Mouse (Mus musculus) stomach, embryonic 16.5 days (tissue): Measurements from ENCODE around the gene Kif1a. TPM values are rescaled to one million over a fixed set of nuclear protein-coding genes. Genes with fewer than 3 reads are reported as not detected.

Experiments used
- ATAC-seq: fragments of 200-750 bp; cut with Nextera tagmentation; 2 replicates; pipeline ENCODE4 v1.8.0; 2017; ENCODE audit warnings: moderate number of reproducible peaks, moderate TSS enrichment; ENCODE audit not compliant: insufficient read depth, low FRiP score
- H3K27ac ChIP-seq: fragments of 300-500 bp; sonication (generic); 2 replicates; pipeline ENCODE4 v1.5.1; 2014; ENCODE audit warnings: low read length
- H3K27me3 ChIP-seq: fragments of 300-500 bp; sonication (generic); 2 replicates; pipeline ENCODE4 v1.6.1; 2014; ENCODE audit warnings: low read length, control low read depth, mixed read lengths; ENCODE audit not compliant: control insufficient read depth, insufficient read depth
- H3K36me3 ChIP-seq: fragments of 300-500 bp; sonication (generic); 2 replicates; pipeline ENCODE4 v1.6.1; 2014; ENCODE audit warnings: low read length; ENCODE audit not compliant: control insufficient read depth, insufficient read depth
- H3K4me1 ChIP-seq: fragments of 300-500 bp; sonication (generic); 2 replicates; pipeline ENCODE4 v1.6.1; 2014; ENCODE audit warnings: low read length, control low read depth, mixed read lengths; ENCODE audit not compliant: control insufficient read depth, insufficient read depth
- H3K4me2 ChIP-seq: fragments of 300-500 bp; sonication (generic); 2 replicates; pipeline ENCODE4 v1.6.1; 2014; ENCODE audit warnings: low read depth, low read length, mixed read lengths
- H3K4me3 ChIP-seq: fragments of 300-500 bp; sonication (generic); replicated peaks from 2 replicates; pipeline ENCODE4 v1.5.1; 2014; ENCODE audit warnings: mild to moderate bottlenecking, low read length
- H3K9ac ChIP-seq: fragments of 300-500 bp; sonication (generic); 2 replicates; pipeline ENCODE4 v1.6.1; 2014; ENCODE audit warnings: low read length
- H3K9me3 ChIP-seq: fragments of 300-500 bp; sonication (generic); replicated peaks from 2 replicates; pipeline ENCODE4 v1.6.1; 2016; ENCODE audit warnings: low read length, control low read depth; ENCODE audit not compliant: control insufficient read depth
- WGBS: fragments of 180-500 bp; shearing (Covaris S2); extraction: QIAGEN DNeasy Blood & Tissue Kit; methylation state at CpG from one replicate; pipeline ENCODE4 v1.1.7; 2014; 5-methylcytosine and 5-hydroxymethylcytosine counted together
- polyA plus RNA-seq: library from polyadenylated mRNA; unstranded; fragments of >200 nt; fragmentation: Nextera tagmentation; extraction: Ambion mirVana; gene quantifications from 2 replicates; pipeline ENCODE4 v1.2.1, GENCODE M21; 2015

The Kif1a gene
- polyA plus RNA-seq, 1 experiment from 2014 or later, result 10.6 TPM

DNA sequence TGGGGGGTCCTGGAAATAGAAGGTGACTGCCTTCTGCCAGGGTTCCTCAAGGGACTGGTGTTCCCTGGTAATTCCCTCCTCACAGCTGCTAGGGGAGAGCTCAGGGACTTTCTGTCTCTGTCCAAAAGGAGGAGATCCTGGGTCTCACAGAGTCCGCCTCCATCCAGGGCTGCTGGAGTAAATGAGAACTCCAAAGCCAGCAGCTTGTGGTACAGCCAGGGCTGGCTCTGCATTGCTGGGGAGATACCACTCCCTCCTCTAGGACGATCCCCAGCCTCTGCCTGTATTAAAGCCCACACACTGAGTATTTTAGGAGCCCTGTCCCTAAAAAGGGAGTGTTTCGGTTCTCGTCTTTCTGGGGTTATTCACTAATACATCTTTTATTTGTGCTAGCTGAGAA is 81.1 kb downstream of the Kif1a start:
- ATAC-seq, result no peak
- Histone ChIP-seq H3K36me3 (no peaks in the 10 kb centered on the region), H3K4me1 (no peaks in the 10 kb centered on the region), H3K9ac (no peak overlapping the region), H3K27me3 (no peaks in the 10 kb centered on the region), H3K9me3 (no peaks in the 10 kb centered on the region), H3K4me2 (no peak overlapping the region), H3K4me3 (no peak overlapping the region), H3K27ac (no peak overlapping the region)
- 76% methylated on average over 4 of the region's 4 CpGs for WGBS

DNA sequence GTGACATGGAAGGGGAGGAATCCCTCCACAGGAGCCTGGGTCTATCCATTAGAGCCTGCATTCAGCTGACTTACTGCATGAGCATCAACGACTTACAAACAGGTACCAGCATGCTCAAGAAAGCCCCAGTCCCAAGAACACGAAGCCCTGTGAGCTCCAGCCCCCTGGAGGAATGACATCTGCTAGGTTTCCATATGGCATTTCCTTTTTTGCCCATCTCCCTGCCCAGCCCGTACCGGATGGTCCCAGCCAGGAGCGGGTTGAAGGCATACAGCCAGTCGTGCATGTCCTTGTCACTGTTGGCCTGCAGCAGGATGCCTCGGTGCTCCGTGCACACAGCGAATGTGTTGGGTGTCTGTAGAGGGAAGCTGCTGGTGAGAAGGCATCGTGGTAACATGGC is 83.0 kb downstream of the Kif1a start:
- no peak overlapping the region for H3K4me3 ChIP-seq
- H3K9me3 ChIP-seq, result no peaks in the 10 kb centered on the region
- no peak overlapping the region for H3K27ac ChIP-seq
- ATAC-seq, result no peak
- H3K4me2 ChIP-seq, result no peak overlapping the region
- WGBS, result 83% methylated on average over 10 of the region's 10 CpGs
- H3K4me1 ChIP-seq, result no peaks in the 10 kb centered on the region
- H3K9ac ChIP-seq, result no peak overlapping the region
- H3K27me3 ChIP-seq, result no peaks in the 10 kb centered on the region
- no peaks in the 10 kb centered on the region for H3K36me3 ChIP-seq

DNA sequence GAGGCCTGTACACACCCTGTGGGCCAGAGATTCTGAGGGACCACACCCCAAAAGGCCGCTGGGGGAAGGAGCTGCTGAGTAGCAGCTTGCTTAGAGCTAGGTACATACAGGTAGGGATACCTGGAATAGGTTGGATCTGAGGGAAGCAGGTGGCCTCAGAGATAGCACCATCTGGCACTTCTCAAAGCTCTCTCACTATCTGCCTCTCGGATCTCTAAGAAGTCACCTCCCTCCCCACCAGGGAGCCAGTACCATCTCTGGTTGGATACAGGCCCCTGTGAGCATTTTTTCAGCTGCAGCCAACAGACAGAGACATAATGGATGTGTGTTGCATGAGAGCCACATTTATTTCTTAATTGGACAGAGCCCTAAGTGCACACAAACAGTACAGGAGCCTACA is 86.6 kb downstream of the Kif1a start:
- Histone ChIP-seq H3K36me3 (no peaks in the 10 kb centered on the region), H3K27ac (no peak overlapping the region), H3K4me2 (no peak overlapping the region), H3K9ac (no peak overlapping the region), H3K4me3 (no peak overlapping the region), H3K9me3 (no peaks in the 10 kb centered on the region), H3K27me3 (no peaks in the 10 kb centered on the region), H3K4me1 (no peaks in the 10 kb centered on the region)
- WGBS, result 50% methylated on average over 2 of the region's 2 CpGs
- ATAC-seq, result no peak

DNA sequence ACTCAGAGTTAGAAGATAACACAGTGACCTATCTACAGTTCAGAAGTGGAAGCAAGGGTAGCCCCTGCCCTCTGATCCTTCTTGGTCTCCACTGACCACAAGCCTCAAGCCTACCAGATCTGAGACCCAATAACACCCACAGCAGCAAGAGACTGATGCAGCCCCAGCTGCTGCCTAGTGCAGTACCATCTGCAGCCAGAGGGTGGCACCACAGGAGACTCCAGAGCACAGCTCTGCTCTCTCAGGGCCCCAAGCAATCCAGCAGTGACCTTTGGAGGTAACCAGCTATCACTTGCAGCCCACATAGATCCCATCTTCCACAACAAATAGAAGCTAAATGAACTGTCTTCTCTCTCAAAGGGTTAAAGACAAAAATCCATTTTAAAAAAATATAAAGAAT is 87.3 kb downstream of the Kif1a start:
- Histone ChIP-seq H3K4me1 (no peaks in the 10 kb centered on the region), H3K4me3 (no peak overlapping the region), H3K9me3 (no peaks in the 10 kb centered on the region), H3K27me3 (no peaks in the 10 kb centered on the region), H3K9ac (no peak overlapping the region), H3K4me2 (no peak overlapping the region), H3K27ac (no peak overlapping the region), H3K36me3 (no peaks in the 10 kb centered on the region)
- ATAC-seq, result peak; percentile 38; the same call in 1 of the 2 replicates

DNA sequence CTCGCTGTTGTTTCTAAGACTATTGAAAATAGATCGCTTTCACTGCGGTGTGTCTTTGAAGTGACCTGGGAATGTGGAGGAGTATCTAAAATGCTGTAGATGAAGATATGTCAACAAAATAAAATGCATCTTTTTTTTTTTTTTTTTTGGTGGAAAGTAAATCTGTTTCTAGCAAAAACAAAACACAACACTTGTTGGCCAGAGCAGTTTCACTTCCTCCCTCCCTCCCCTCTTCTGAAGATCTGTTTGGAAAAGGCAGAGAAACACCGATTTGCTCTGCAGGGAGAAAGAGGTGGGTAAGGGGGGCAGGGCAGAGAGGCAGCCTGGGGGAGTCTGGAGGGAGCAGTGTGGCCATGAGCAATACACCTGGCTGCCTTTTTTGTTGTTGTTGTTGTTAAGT is 88.4 kb downstream of the Kif1a start:
- Histone ChIP-seq H3K4me2 (no peak overlapping the region), H3K9me3 (no peaks in the 10 kb centered on the region), H3K4me3 (no peak overlapping the region), H3K9ac (no peak overlapping the region), H3K36me3 (no peaks in the 10 kb centered on the region), H3K27me3 (no peaks in the 10 kb centered on the region), H3K27ac (no peak overlapping the region), H3K4me1 (no peaks in the 10 kb centered on the region)
- WGBS, result 73% methylated on average over 4 of the region's 4 CpGs
- no peak for ATAC-seq

DNA sequence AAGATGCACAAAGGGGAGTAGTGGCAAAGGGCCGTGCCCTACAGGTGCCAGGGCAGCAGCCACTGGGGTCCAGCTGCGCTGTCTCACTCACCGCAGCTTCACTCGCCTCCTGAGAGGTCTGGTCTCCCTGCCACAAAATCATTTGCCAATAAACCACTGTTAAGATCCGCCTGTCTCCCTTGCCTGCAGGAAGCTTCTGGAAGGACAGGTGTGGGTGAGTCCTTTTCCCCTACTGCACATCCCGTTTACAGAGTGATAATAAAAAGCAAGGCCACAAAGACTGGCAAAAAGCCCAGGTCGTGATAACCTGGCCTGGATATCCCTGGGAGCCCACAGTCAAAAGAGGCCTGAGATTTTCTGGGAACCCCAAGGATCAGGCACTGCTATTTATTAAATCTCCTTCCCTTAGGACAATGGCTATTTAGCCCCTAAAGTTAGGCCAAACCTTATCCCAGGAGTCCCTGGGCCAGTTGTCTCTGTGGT is 89.6 kb downstream of the Kif1a start:
- Histone ChIP-seq H3K27me3 (no peaks in the 10 kb centered on the region), H3K4me2 (no peak overlapping the region), H3K9me3 (no peaks in the 10 kb centered on the region), H3K36me3 (no peaks in the 10 kb centered on the region), H3K9ac (no peak overlapping the region), H3K4me3 (no peak overlapping the region), H3K4me1 (no peaks in the 10 kb centered on the region), H3K27ac (no peak overlapping the region)
- ATAC-seq, result no peak
- 67% methylated on average over 7 of the region's 7 CpGs for WGBS

DNA sequence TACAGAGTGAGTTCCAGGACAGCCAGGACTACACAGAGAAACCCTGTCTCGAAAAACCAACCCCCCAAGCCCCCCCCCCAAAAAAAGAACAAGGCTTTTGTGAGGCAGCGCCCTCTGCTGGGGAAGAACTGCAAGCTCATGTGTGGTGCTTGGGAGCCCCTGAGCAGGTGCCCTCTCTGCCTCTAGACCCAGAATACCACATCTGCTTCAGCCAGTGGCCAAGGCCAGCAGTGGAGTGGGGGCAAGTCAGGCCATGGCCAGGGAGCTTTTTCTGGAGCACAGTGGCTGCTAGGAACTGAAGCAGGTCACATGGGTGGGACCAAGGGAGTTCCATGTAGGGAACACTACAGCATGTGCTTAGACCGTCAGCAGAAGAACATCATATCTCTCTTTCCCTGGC is 91.0 kb downstream of the Kif1a start:
- H3K4me2 ChIP-seq, result no peak overlapping the region
- no peak overlapping the region for H3K4me3 ChIP-seq
- H3K4me1 ChIP-seq, result no peaks in the 10 kb centered on the region
- no peak for ATAC-seq
- WGBS, result 27% methylated on average over 3 of the region's 3 CpGs
- no peaks in the 10 kb centered on the region for H3K9me3 ChIP-seq
- no peaks in the 10 kb centered on the region for H3K36me3 ChIP-seq
- no peaks in the 10 kb centered on the region for H3K27me3 ChIP-seq
- H3K9ac ChIP-seq, result no peak overlapping the region
- no peak overlapping the region for H3K27ac ChIP-seq

DNA sequence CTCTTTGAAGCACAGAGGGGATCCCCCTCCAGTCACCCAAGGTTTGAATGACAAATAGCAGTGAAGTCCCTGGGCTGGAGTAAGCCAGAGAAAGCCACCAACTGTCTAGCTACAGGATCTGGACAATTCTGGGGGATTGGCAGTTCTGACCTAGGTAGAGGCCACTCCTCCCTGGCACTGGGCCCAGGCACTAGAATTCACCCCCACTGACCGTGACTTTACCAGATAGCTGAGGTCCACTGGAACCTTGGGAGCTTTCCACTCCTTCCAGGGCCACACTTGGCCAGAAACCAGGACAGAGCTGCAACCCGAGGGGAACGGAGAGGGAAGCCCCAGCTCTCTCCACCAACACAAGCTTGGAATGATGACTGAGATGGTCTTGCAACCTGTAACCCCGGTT is 92.6 kb downstream of the Kif1a start:
- H3K9me3 ChIP-seq, result no peaks in the 10 kb centered on the region
- no peak overlapping the region for H3K9ac ChIP-seq
- H3K27ac ChIP-seq, result no peak overlapping the region
- ATAC-seq, result no peak
- H3K4me3 ChIP-seq, result no peak overlapping the region
- no peaks in the 10 kb centered on the region for H3K36me3 ChIP-seq
- no peaks in the 10 kb centered on the region for H3K27me3 ChIP-seq
- WGBS, result 62% methylated on average over 4 of the region's 4 CpGs
- no peak overlapping the region for H3K4me2 ChIP-seq
- no peaks in the 10 kb centered on the region for H3K4me1 ChIP-seq

DNA sequence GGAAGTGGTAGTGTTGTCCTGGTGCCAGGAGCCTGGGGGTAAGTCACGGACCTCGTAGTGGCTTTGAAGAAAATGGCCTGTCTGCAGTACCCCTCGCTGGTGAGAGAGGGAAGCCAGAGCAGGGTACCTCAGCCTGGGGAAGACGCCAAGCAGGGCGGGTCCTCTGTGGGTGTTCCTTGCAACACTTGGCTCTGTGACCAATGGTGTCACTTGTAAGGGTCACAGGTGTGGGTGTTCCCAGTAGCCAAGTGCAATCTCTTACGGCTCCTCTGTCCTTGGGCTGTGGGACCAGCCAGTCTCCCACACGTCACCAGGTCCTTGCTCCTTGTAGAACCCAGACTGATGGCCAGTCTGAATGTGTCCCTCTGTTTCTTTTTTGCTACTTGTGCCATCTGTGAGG is 95.7 kb downstream of the Kif1a start, which contains the start of gene Aqp12:
Gene Aqp12, plus strand, starts transcription at position 274 of the 400 bp plus-strand sequence.
- WGBS, result 62% methylated on average over 7 of the region's 7 CpGs
- Histone ChIP-seq H3K9ac (no peak within 1 kb of the TSS; the same call in 1 of the 2 replicates), H3K27me3 (no peaks in the 10 kb centered on the region), H3K27ac (no peak within 1 kb of the TSS), H3K4me3 (no peak within 1 kb of the TSS), H3K4me1 (no peaks in the 10 kb centered on the region), H3K36me3 (no peaks in the 10 kb centered on the region), H3K9me3 (0 out of 2 replicates have a peak, but pooled peaks cover 2% of the 10 kb centered on the region), H3K4me2 (no peak within 1 kb of the TSS)
- peak; percentile 57 for ATAC-seq

DNA sequence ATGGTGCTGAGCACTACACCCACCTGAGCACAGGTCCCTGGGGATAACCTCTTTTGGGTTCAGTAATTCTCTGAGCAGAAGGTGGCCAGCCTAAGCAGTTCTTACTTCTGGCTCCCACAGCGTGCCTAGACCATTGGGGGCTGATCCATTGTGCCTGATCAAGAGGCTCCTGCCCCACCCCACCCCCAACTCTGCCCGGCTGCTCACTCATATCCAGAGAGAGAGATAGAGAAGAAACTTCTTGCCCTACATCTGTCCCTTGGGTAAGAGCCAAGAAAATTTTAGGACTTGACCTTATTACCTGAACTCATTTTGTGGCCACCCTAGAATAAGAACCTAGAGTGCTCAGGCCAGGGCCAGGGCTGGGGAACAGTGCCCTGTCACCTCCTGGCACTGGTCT is 108.9 kb downstream of the Kif1a start:
- Histone ChIP-seq H3K36me3 (no peaks in the 10 kb centered on the region), H3K9me3 (no peaks in the 10 kb centered on the region), H3K4me1 (no peaks in the 10 kb centered on the region), H3K27ac (no peak overlapping the region), H3K4me2 (no peak overlapping the region), H3K9ac (no peak overlapping the region), H3K4me3 (no peak overlapping the region), H3K27me3 (no peaks in the 10 kb centered on the region)
- 77% methylated on average over 2 of the region's 2 CpGs for WGBS
- no peak for ATAC-seq
